Comparison of ENCODE assay signal across 18 mouse cellular contexts in the genomic region with DNA sequence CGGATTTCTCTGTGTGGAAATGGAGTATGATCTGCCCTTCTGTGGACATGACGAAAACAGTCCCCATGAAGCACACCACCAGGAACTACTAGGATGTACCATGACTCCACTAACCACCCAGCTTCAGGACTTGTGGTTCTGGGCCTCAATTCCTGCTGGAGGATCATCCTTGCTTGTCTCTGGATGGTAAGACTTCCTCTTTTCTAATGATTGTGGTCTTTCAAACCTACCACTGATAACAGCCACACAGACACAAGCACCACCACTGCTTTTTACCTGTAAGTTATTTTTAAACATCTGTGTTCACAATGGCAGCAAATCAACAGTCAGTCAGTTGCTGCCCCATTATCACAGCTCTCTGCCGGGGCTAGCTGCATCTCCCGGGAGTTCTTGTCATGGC.
"Had no signal": no experiment of that assay in that cellular context is flagged by ENCODE, and none has a peak within 500 bp of the region (broad histone marks: within the 10 kb centered on the region; RNA-seq: fewer than 3 reads in every experiment).

No protein-coding gene starts in this region.

- H3K9ac ChIP-seq: limb, embryonic 13.5 days; liver, embryonic 14.5 days; liver, postnatal 0 days; lung, embryonic 15.5 days; midbrain, embryonic 12.5 days; midbrain, embryonic 15.5 days; neural tube, embryonic 13.5 days; stomach, embryonic 15.5 days had no signal

- H3K4me2 ChIP-seq: limb, embryonic 13.5 days; lung, embryonic 15.5 days; midbrain, embryonic 12.5 days; midbrain, embryonic 15.5 days; neural tube, embryonic 13.5 days; stomach, embryonic 15.5 days had no signal

- DNase-seq: kidney, adult 9 months; kidney, postnatal 14 days; kidney, postnatal 4 days; liver, postnatal 0 days; lung, postnatal 10 days; lung, postnatal 36 days; retina, postnatal 1 day; right cerebral cortex, postnatal 25 days; spleen, adult 18-20 months; thymus, postnatal 36 days had no signal

- H3K27ac ChIP-seq: limb, embryonic 10.5 days; limb, embryonic 13.5 days; liver, embryonic 14.5 days; lung, embryonic 15.5 days; midbrain, embryonic 12.5 days; midbrain, embryonic 15.5 days; neural tube, embryonic 13.5 days; stomach, embryonic 15.5 days had no signal

- H3K27me3 ChIP-seq: limb, embryonic 13.5 days; lung, embryonic 15.5 days; midbrain, embryonic 12.5 days; midbrain, embryonic 15.5 days; neural tube, embryonic 13.5 days; stomach, embryonic 15.5 days had no signal

- H3K9me3 ChIP-seq: limb, embryonic 10.5 days; limb, embryonic 13.5 days; lung, embryonic 15.5 days; midbrain, embryonic 12.5 days; midbrain, embryonic 15.5 days; neural tube, embryonic 13.5 days; stomach, embryonic 15.5 days had no signal

- H3K4me1 ChIP-seq: limb, embryonic 10.5 days; limb, embryonic 13.5 days; lung, embryonic 15.5 days; midbrain, embryonic 12.5 days; midbrain, embryonic 15.5 days; stomach, embryonic 15.5 days had no signal

- ATAC-seq: liver, postnatal 0 days; midbrain, embryonic 15.5 days had no signal

- H3K4me3 ChIP-seq: limb, embryonic 10.5 days; limb, embryonic 13.5 days; lung, embryonic 15.5 days; midbrain, embryonic 12.5 days; midbrain, embryonic 15.5 days; neural tube, embryonic 13.5 days; stomach, embryonic 15.5 days had no signal
